In the genomic region with DNA sequence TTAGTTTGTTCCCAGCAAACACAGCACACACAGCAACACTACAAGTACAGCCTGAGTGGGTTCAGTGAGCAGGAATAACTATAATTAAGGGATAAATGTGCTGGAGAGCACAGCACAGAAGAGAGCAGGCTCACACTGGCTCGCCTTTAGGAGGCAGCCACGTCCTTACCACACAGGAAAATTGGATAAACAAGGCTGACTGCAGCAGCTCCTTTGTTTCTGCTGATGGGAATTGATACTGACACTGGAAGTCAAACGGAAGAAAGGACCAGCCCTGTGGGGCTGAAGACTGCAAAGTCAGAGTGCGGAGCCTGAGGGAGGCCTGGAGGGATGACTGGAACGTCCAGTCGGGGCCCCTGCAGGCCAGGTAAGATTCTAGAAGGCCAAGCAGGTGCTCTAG, we compare ENCODE assay signal across 7 mouse cellular contexts. TPM values are rescaled to one million over a fixed set of nuclear protein-coding genes. Genes with fewer than 3 reads are reported as not detected.
DNase-seq lines count a peak whose midpoint lies in the region; ATAC-seq and TF ChIP-seq lines count a peak whose summit lies in the region.

No protein-coding gene starts in this region.

- H3K9ac ChIP-seq in lung, embryonic 14.5 days, result no peak overlapping the region
- H3K9ac ChIP-seq in forebrain, embryonic 15.5 days (replicated peaks), result 0 out of 2 replicates have a peak overlapping the region, but pooled peaks have one; percentile 27
- no peak overlapping the region for H3K9ac ChIP-seq in limb, embryonic 15.5 days

- no peak for DNase-seq in lung, embryonic 14.5 days
- DNase-seq in lung, adult 18-20 months, result no peak
- peak; percentile 91 for DNase-seq in retina, postnatal 1 day
- DNase-seq in layer of hippocampus, adult 8-10 months (ENCODE audit: low spot score in 2 of 2), result no peak

- no peaks in the 10 kb centered on the region for H3K27me3 ChIP-seq in lung, embryonic 14.5 days (ENCODE audit: insufficient read depth, low read length)
- no peaks in the 10 kb centered on the region for H3K27me3 ChIP-seq in forebrain, embryonic 15.5 days
- H3K27me3 ChIP-seq in limb, embryonic 15.5 days, result no peaks in the 10 kb centered on the region

- peaks cover 24% of the 10 kb centered on the region for H3K36me3 ChIP-seq in lung, embryonic 14.5 days (ENCODE audit: insufficient read depth)
- peaks cover 21% of the 10 kb centered on the region for H3K36me3 ChIP-seq in forebrain, embryonic 15.5 days
- peaks cover 27% of the 10 kb centered on the region for H3K36me3 ChIP-seq in limb, embryonic 15.5 days

- H3K9me3 ChIP-seq in lung, embryonic 14.5 days (ENCODE audit: low read depth, low read length), result no peaks in the 10 kb centered on the region
- H3K9me3 ChIP-seq in forebrain, embryonic 15.5 days, result no peaks in the 10 kb centered on the region
- H3K9me3 ChIP-seq in limb, embryonic 15.5 days, result no peaks in the 10 kb centered on the region

- peaks cover 11% of the 10 kb centered on the region; the same call in 1 of the 2 replicates for H3K4me1 ChIP-seq in lung, embryonic 14.5 days (ENCODE audit: insufficient read depth)
- peaks cover 32% of the 10 kb centered on the region for H3K4me1 ChIP-seq in forebrain, embryonic 15.5 days
- peaks cover 29% of the 10 kb centered on the region for H3K4me1 ChIP-seq in limb, embryonic 15.5 days

- 42% methylated on average over 6 of the region's 6 CpGs for WGBS in lung, embryonic 14.5 days
- 54% methylated on average over 6 of the region's 6 CpGs for WGBS in forebrain, embryonic 15.5 days
- 78% methylated on average over 6 of the region's 6 CpGs for WGBS in limb, embryonic 15.5 days

- TF ChIP-seq CTCF in lung, embryonic 14.5 days (IDR thresholded peaks at IDR 0.05; ENCODE audit: low read depth), result no peak

- H3K27ac ChIP-seq in lung, embryonic 14.5 days (ENCODE audit: low read depth), result no peak overlapping the region
- peak overlapping the region; percentile 69 for H3K27ac ChIP-seq in forebrain, embryonic 15.5 days (replicated peaks)
- H3K27ac ChIP-seq in limb, embryonic 15.5 days, result no peak overlapping the region

- ATAC-seq in lung, embryonic 14.5 days (ENCODE audit: insufficient read depth), result no peak
- ATAC-seq in forebrain, embryonic 15.5 days (replicated peaks), result no peak
- no peak for ATAC-seq in limb, embryonic 15.5 days (ENCODE audit: insufficient number of reproducible peaks, low FRiP score, low TSS enrichment, low read depth)
- no peak for ATAC-seq in inflammation-experienced regulatory T-cells, adult 6 months

- H3K4me2 ChIP-seq in lung, embryonic 14.5 days, result peak overlapping the region; percentile 72
- peak overlapping the region; percentile 73 for H3K4me2 ChIP-seq in forebrain, embryonic 15.5 days (replicated peaks)
- H3K4me2 ChIP-seq in limb, embryonic 15.5 days, result peak overlapping the region; percentile 25; the same call in 1 of the 2 replicates

- no peak overlapping the region; the same call in 1 of the 2 replicates for H3K4me3 ChIP-seq in lung, embryonic 14.5 days (ENCODE audit: low read depth, low read length)
- peak overlapping the region; percentile 27 for H3K4me3 ChIP-seq in forebrain, embryonic 15.5 days
- H3K4me3 ChIP-seq in limb, embryonic 15.5 days, result no peak overlapping the region; the same call in 1 of the 2 replicates

RNA-seq across cellular contexts. Expression of a gene that starts 2.6 kb away (rescaled TPM):
- polyA plus RNA-seq in lung, embryonic 14.5 days (2014; fragmentation: Nextera tagmentation; extraction: Ambion mirVana), result 147 and 162 TPM in 2 replicates
- 120 and 137 TPM in 2 replicates for polyA plus RNA-seq in forebrain, embryonic 15.5 days (2015; fragmentation: Nextera tagmentation; extraction: Ambion mirVana)
- polyA plus RNA-seq in limb, embryonic 15.5 days (2015; fragmentation: Nextera tagmentation; extraction: Ambion mirVana), result 117 and 125 TPM in 2 replicates
- polyA plus RNA-seq in inflammation-experienced regulatory T-cells, adult 6 months (2017; shearing (Covaris generic)), result 100 to 1,000 TPM; 157 to 198 (median 189) TPM
- total RNA-seq in layer of hippocampus, adult 8-10 months (2022), result 100 to 1,000 TPM in 1 of 4 experiments, 10 to 100 TPM in 3; 89.6 to 135 (median 97.5) TPM

RNA-seq across cellular contexts. Expression of a gene that starts 14.4 kb away (rescaled TPM):
- polyA plus RNA-seq in lung, embryonic 14.5 days (2014; fragmentation: Nextera tagmentation; extraction: Ambion mirVana), result 9.8 and 9.9 TPM in 2 replicates
- 9.1 and 10.1 TPM in 2 replicates for polyA plus RNA-seq in forebrain, embryonic 15.5 days (2015; fragmentation: Nextera tagmentation; extraction: Ambion mirVana)
- 9.2 and 12.6 TPM in 2 replicates for polyA plus RNA-seq in limb, embryonic 15.5 days (2015; fragmentation: Nextera tagmentation; extraction: Ambion mirVana)
- under 1 TPM in 2 of 3 experiments, not detected in 1; 0.32 to 0.52 TPM for polyA plus RNA-seq in inflammation-experienced regulatory T-cells, adult 6 months (2017; shearing (Covaris generic))
- total RNA-seq in layer of hippocampus, adult 8-10 months (2022), result 1 to 10 TPM; 4.4 to 6.0 (median 5.4) TPM

RNA-seq across cellular contexts. Expression of a gene that starts 16.3 kb away (rescaled TPM):
- 2.7 and 3.8 TPM in 2 replicates for polyA plus RNA-seq in lung, embryonic 14.5 days (2014; fragmentation: Nextera tagmentation; extraction: Ambion mirVana)
- polyA plus RNA-seq in forebrain, embryonic 15.5 days (2015; fragmentation: Nextera tagmentation; extraction: Ambion mirVana), result 12.9 and 14.3 TPM in 2 replicates
- polyA plus RNA-seq in limb, embryonic 15.5 days (2015; fragmentation: Nextera tagmentation; extraction: Ambion mirVana), result 3.1 TPM in 2 replicates
- 1 to 10 TPM in 1 of 3 experiments, under 1 TPM in 2; 0.36 to 1.1 (median 0.66) TPM for polyA plus RNA-seq in inflammation-experienced regulatory T-cells, adult 6 months (2017; shearing (Covaris generic))
- total RNA-seq in layer of hippocampus, adult 8-10 months (2022), result 1 to 10 TPM; 2.2 to 3.5 (median 2.9) TPM

RNA-seq across cellular contexts. Expression of a gene that starts 32.6 kb away (rescaled TPM):
- polyA plus RNA-seq in lung, embryonic 14.5 days (2014; fragmentation: Nextera tagmentation; extraction: Ambion mirVana), result 2.4 TPM in 2 replicates
- polyA plus RNA-seq in forebrain, embryonic 15.5 days (2015; fragmentation: Nextera tagmentation; extraction: Ambion mirVana), result 1.2 and 1.7 TPM in 2 replicates
- polyA plus RNA-seq in limb, embryonic 15.5 days (2015; fragmentation: Nextera tagmentation; extraction: Ambion mirVana), result 3.4 and 5.2 TPM in 2 replicates
- polyA plus RNA-seq in inflammation-experienced regulatory T-cells, adult 6 months (2017; shearing (Covaris generic)), result 10 to 100 TPM; 48.8 to 54.8 (median 54.1) TPM
- 1 to 10 TPM; 3.1 to 7.1 (median 4.5) TPM for total RNA-seq in layer of hippocampus, adult 8-10 months (2022)

RNA-seq across cellular contexts. Expression of a gene that starts 35.1 kb away (rescaled TPM):
- 37.9 and 42.2 TPM in 2 replicates for polyA plus RNA-seq in lung, embryonic 14.5 days (2014; fragmentation: Nextera tagmentation; extraction: Ambion mirVana)
- 19.5 and 23.3 TPM in 2 replicates for polyA plus RNA-seq in forebrain, embryonic 15.5 days (2015; fragmentation: Nextera tagmentation; extraction: Ambion mirVana)
- polyA plus RNA-seq in limb, embryonic 15.5 days (2015; fragmentation: Nextera tagmentation; extraction: Ambion mirVana), result 28.4 and 31.3 TPM in 2 replicates
- 10 to 100 TPM; 57.3 to 71.3 (median 60.1) TPM for polyA plus RNA-seq in inflammation-experienced regulatory T-cells, adult 6 months (2017; shearing (Covaris generic))
- total RNA-seq in layer of hippocampus, adult 8-10 months (2022), result 10 to 100 TPM; 10.4 to 20.8 (median 16.3) TPM
